Mouse (Mus musculus): ENCODE measurements at regions not wholly inside any gene's neighbourhood (a gene's known extent, or its start where the extent isn't known, plus 50 kb on each side); places are given as distances from the start of the nearest gene placed in this dataset.

DNA sequence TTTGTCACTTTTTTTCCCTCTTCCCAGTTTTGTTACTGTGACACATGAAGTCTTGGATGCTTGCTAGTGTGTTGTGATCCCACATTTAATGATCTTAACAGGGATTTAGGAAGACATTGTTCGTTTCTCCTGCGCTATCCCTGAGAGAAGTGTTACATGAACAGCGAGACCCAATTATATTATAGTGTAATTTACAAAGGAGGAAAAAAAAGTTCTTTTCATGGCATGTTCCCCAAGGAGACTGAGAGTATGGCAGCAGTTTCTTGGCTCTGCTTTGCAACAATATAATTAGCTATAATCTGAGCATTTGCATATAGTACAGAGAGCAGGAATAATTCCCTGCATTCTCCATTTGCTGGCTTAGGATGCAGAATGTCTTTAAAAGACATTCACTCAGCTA, 168.6 kb downstream of the Insc start:
- H3K27ac ChIP-seq (replicated peaks; ENCODE audit: low read depth, low read length), result no peak overlapping the region
- H3K4me2 ChIP-seq (ENCODE audit: low read depth, low read length), result no peak overlapping the region
- WGBS, result 83% methylated on average over 3 of the region's 3 CpGs

DNA sequence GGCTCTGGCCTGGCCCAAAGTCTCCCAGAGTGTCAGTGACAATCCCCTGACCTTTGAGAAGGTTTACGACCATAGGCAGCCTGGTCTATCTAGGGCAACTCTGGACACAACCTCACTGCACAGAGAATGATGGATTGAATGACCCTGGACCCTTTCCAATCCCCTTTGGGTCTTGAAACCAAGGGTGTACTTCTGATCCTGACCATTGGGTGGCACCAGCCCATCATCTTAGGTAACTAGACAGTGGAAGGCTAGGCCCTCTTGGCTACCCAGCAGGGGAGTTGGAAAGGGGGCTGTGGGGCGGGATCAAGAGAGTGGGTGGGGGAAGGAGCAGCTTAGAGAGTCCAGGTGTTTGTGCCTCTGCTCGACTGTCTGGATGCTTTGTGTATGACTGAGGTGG, 178.7 kb downstream of the Insc start:
- DNase-seq (ENCODE audit: low spot score) (peak; percentile 85), ATAC-seq (replicated peaks; ENCODE audit: insufficient number of reproducible peaks, low FRiP score, low TSS enrichment, low read depth) (peak; percentile 82)
- Histone ChIP-seq H3K4me3 (ENCODE audit: low read depth, low read length) (no peak overlapping the region), H3K9me3 (replicated peaks; ENCODE audit: control insufficient read depth, low read length) (no peaks in the 10 kb centered on the region), H3K27ac (replicated peaks; ENCODE audit: low read depth, low read length) (no peak overlapping the region), H3K36me3 (replicated peaks; ENCODE audit: control insufficient read depth, insufficient read depth, low read depth, low read length) (no peaks in the 10 kb centered on the region), H3K9ac (replicated peaks; ENCODE audit: low read length) (no peak overlapping the region), H3K4me1 (ENCODE audit: control insufficient read depth, insufficient read depth, low read length) (no peaks in the 10 kb centered on the region), H3K27me3 (ENCODE audit: control insufficient read depth, insufficient read depth, low read length) (no peaks in the 10 kb centered on the region; the same call in 1 of the 2 replicates), H3K4me2 (ENCODE audit: low read depth, low read length) (no peak overlapping the region)
- WGBS, result 12% methylated on average over 3 of the region's 3 CpGs

More for the DNA sequence above, 168.6 kb downstream of the Insc start:
- Histone ChIP-seq H3K27me3 (ENCODE audit: control insufficient read depth, insufficient read depth, low read length) (no peaks in the 10 kb centered on the region), H3K9me3 (replicated peaks; ENCODE audit: control insufficient read depth, low read length) (no peaks in the 10 kb centered on the region), H3K4me3 (ENCODE audit: low read depth, low read length) (no peak overlapping the region), H3K4me1 (ENCODE audit: control insufficient read depth, insufficient read depth, low read length) (no peaks in the 10 kb centered on the region), H3K9ac (replicated peaks; ENCODE audit: low read length) (no peak overlapping the region), H3K36me3 (replicated peaks; ENCODE audit: control insufficient read depth, insufficient read depth, low read depth, low read length) (no peaks in the 10 kb centered on the region)
- no peak for DNase-seq (ENCODE audit: low spot score)
- ATAC-seq (replicated peaks; ENCODE audit: insufficient number of reproducible peaks, low FRiP score, low TSS enrichment, low read depth), result no peak

DNA sequence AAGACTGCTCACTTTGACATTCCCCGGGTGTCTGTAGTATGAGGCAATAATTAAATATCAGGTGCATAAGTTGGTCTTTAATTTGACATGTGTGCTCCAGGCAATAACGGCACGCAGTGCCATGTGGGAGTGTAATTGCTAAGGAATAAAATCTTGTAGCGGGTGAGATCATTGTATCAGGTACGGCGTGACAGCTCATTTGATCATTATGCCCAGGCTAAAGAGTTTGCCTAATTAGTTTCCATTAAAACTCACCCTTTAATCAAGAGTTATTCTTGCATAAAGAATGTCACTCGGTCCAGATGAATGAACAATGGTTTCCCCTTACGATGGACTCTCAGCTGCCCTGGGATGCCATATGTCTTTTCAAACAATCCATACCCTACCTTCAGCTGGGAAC, 190.4 kb downstream of the Insc start:
- Histone ChIP-seq H3K4me3 (ENCODE audit: low read depth, low read length) (no peak overlapping the region), H3K9ac (replicated peaks; ENCODE audit: low read length) (no peak overlapping the region), H3K27ac (replicated peaks; ENCODE audit: low read depth, low read length) (no peak overlapping the region), H3K36me3 (replicated peaks; ENCODE audit: control insufficient read depth, insufficient read depth, low read depth, low read length) (no peaks in the 10 kb centered on the region), H3K27me3 (ENCODE audit: control insufficient read depth, insufficient read depth, low read length) (no peaks in the 10 kb centered on the region), H3K9me3 (replicated peaks; ENCODE audit: control insufficient read depth, low read length) (no peaks in the 10 kb centered on the region), H3K4me1 (ENCODE audit: control insufficient read depth, insufficient read depth, low read length) (no peaks in the 10 kb centered on the region), H3K4me2 (ENCODE audit: low read depth, low read length) (no peak overlapping the region)
- WGBS, result 79% methylated on average over 8 of the region's 8 CpGs
- ATAC-seq (replicated peaks; ENCODE audit: insufficient number of reproducible peaks, low FRiP score, low TSS enrichment, low read depth), result no peak
- no peak for DNase-seq (ENCODE audit: low spot score)

- DNase-seq (ENCODE audit: low spot score) (no peak), ATAC-seq (replicated peaks; ENCODE audit: insufficient number of reproducible peaks, low FRiP score, low TSS enrichment, low read depth) (no peak)
- Histone ChIP-seq H3K4me3 (ENCODE audit: low read depth, low read length) (no peak overlapping the region), H3K4me2 (ENCODE audit: low read depth, low read length) (no peak overlapping the region), H3K9me3 (replicated peaks; ENCODE audit: control insufficient read depth, low read length) (no peaks in the 10 kb centered on the region), H3K27ac (replicated peaks; ENCODE audit: low read depth, low read length) (no peak overlapping the region), H3K27me3 (ENCODE audit: control insufficient read depth, insufficient read depth, low read length) (no peaks in the 10 kb centered on the region), H3K9ac (replicated peaks; ENCODE audit: low read length) (no peak overlapping the region), H3K4me1 (ENCODE audit: control insufficient read depth, insufficient read depth, low read length) (no peaks in the 10 kb centered on the region), H3K36me3 (replicated peaks; ENCODE audit: control insufficient read depth, insufficient read depth, low read depth, low read length) (no peaks in the 10 kb centered on the region)
These were observed 207.3 kb downstream of the Insc start for GRCm38 (mm10) chr7:114950759-114951158.

GRCm38 (mm10) chr7:114963206-114963605, 219.7 kb downstream of the Insc start:
- H3K9ac ChIP-seq (replicated peaks; ENCODE audit: low read length), result no peak overlapping the region
- no peaks in the 10 kb centered on the region for H3K4me1 ChIP-seq (ENCODE audit: control insufficient read depth, insufficient read depth, low read length)
- H3K9me3 ChIP-seq (replicated peaks; ENCODE audit: control insufficient read depth, low read length), result no peaks in the 10 kb centered on the region
- H3K27ac ChIP-seq (replicated peaks; ENCODE audit: low read depth, low read length), result no peak overlapping the region
- H3K4me2 ChIP-seq (ENCODE audit: low read depth, low read length), result no peak overlapping the region
- ATAC-seq (replicated peaks; ENCODE audit: insufficient number of reproducible peaks, low FRiP score, low TSS enrichment, low read depth) (no peak), DNase-seq (ENCODE audit: low spot score) (no peak)
- H3K36me3 ChIP-seq (replicated peaks; ENCODE audit: control insufficient read depth, insufficient read depth, low read depth, low read length), result no peaks in the 10 kb centered on the region
- H3K27me3 ChIP-seq (ENCODE audit: control insufficient read depth, insufficient read depth, low read length), result no peaks in the 10 kb centered on the region
- no peak overlapping the region for H3K4me3 ChIP-seq (ENCODE audit: low read depth, low read length)
- 74% methylated on average over 5 of the region's 5 CpGs for WGBS

DNA sequence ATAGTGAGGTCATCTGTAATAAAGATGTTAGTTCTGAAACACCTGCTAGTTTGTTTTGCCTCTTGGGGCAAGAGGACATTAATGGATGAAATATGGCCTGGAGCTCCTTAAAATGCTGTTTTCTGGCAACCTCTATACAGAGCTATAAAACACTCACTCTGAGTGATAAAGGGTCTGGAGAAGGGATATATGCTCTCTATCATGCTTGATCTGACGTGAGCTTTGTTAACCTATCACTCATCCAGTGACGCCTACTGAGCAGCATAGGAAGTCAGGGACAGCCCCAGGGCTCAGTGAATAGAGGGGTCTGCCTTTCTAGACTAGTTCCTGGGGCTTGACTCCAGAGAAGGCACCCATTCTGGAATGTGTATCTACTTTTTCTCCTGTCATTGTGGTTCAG, 222.4 kb downstream of the Insc start:
- Histone ChIP-seq H3K27me3 (ENCODE audit: control insufficient read depth, insufficient read depth, low read length) (no peaks in the 10 kb centered on the region), H3K4me1 (ENCODE audit: control insufficient read depth, insufficient read depth, low read length) (no peaks in the 10 kb centered on the region), H3K4me3 (ENCODE audit: low read depth, low read length) (no peak overlapping the region), H3K36me3 (replicated peaks; ENCODE audit: control insufficient read depth, insufficient read depth, low read depth, low read length) (no peaks in the 10 kb centered on the region), H3K4me2 (ENCODE audit: low read depth, low read length) (no peak overlapping the region), H3K9me3 (replicated peaks; ENCODE audit: control insufficient read depth, low read length) (no peaks in the 10 kb centered on the region), H3K27ac (replicated peaks; ENCODE audit: low read depth, low read length) (no peak overlapping the region), H3K9ac (replicated peaks; ENCODE audit: low read length) (no peak overlapping the region)
- WGBS, result 64% methylated on average over 2 of the region's 2 CpGs
- no peak for DNase-seq (ENCODE audit: low spot score)
- no peak for ATAC-seq (replicated peaks; ENCODE audit: insufficient number of reproducible peaks, low FRiP score, low TSS enrichment, low read depth)

- WGBS, result 40% methylated on average over 2 of the region's 2 CpGs
- no peaks in the 10 kb centered on the region for H3K36me3 ChIP-seq (replicated peaks; ENCODE audit: control insufficient read depth, insufficient read depth, low read depth, low read length)
- H3K27ac ChIP-seq (replicated peaks; ENCODE audit: low read depth, low read length), result no peak overlapping the region
- H3K4me2 ChIP-seq (ENCODE audit: low read depth, low read length), result no peak overlapping the region
- no peak overlapping the region for H3K9ac ChIP-seq (replicated peaks; ENCODE audit: low read length)
- no peaks in the 10 kb centered on the region for H3K4me1 ChIP-seq (ENCODE audit: control insufficient read depth, insufficient read depth, low read length)
- H3K27me3 ChIP-seq (ENCODE audit: control insufficient read depth, insufficient read depth, low read length), result no peaks in the 10 kb centered on the region
- no peaks in the 10 kb centered on the region for H3K9me3 ChIP-seq (replicated peaks; ENCODE audit: control insufficient read depth, low read length)
- DNase-seq (ENCODE audit: low spot score) (no peak), ATAC-seq (replicated peaks; ENCODE audit: insufficient number of reproducible peaks, low FRiP score, low TSS enrichment, low read depth) (no peak)
- no peak overlapping the region for H3K4me3 ChIP-seq (ENCODE audit: low read depth, low read length)
These were observed 243.0 kb downstream of the Insc start for GRCm38 (mm10) chr7:114986481-114986880.

- Histone ChIP-seq H3K27ac (replicated peaks; ENCODE audit: low read depth, low read length) (no peak overlapping the region), H3K9me3 (replicated peaks; ENCODE audit: control insufficient read depth, low read length) (no peaks in the 10 kb centered on the region), H3K4me3 (ENCODE audit: low read depth, low read length) (no peak overlapping the region), H3K27me3 (ENCODE audit: control insufficient read depth, insufficient read depth, low read length) (no peaks in the 10 kb centered on the region), H3K9ac (replicated peaks; ENCODE audit: low read length) (no peak overlapping the region), H3K36me3 (replicated peaks; ENCODE audit: control insufficient read depth, insufficient read depth, low read depth, low read length) (no peaks in the 10 kb centered on the region), H3K4me2 (ENCODE audit: low read depth, low read length) (no peak overlapping the region), H3K4me1 (ENCODE audit: control insufficient read depth, insufficient read depth, low read length) (no peaks in the 10 kb centered on the region)
- WGBS, result 41% methylated on average over 5 of the region's 5 CpGs
- ATAC-seq (replicated peaks; ENCODE audit: insufficient number of reproducible peaks, low FRiP score, low TSS enrichment, low read depth) (no peak), DNase-seq (ENCODE audit: low spot score) (no peak)
These were observed 247.8 kb downstream of the Insc start for GRCm38 (mm10) chr7:114991255-114991654.
